Mouse (Mus musculus): ENCODE results near the gene Stx16.

Stx16 gene

GRCm38 (mm10) chr2:174126522-174127375 lies 50.6 kb downstream of the Stx16 start:
- no peak for DNase-seq (ENCODE audit: low spot score in 2 of 2)

GRCm38 (mm10) chr2:174127376-174127713 lies 51.2 kb downstream of the Stx16 start:
- DNase-seq (ENCODE audit: low spot score in 2 of 2), result no peak

- DNase-seq (ENCODE audit: low spot score in 2 of 2), result no peak
Observed at GRCm38 (mm10) chr2:174128926-174129325, 52.8 kb downstream of the Stx16 start.

GRCm38 (mm10) chr2:174130468-174131097 lies 54.5 kb downstream of the Stx16 start:
- DNase-seq (ENCODE audit: low spot score in 2 of 2), result no peak

- DNase-seq (ENCODE audit: low spot score in 2 of 2), result no peak
Observed at GRCm38 (mm10) chr2:174132413-174132969, 56.4 kb downstream of the Stx16 start.

Data from spleen, postnatal 36 days (tissue).